Mouse (Mus musculus): ENCODE measurements at regions not wholly inside any gene's neighbourhood (a gene's known extent, or its start where the extent isn't known, plus 50 kb on each side); places are given as distances from the start of the nearest gene placed in this dataset. TPM values are rescaled to one million over a fixed set of nuclear protein-coding genes. Genes with fewer than 3 reads are reported as not detected.

DNA sequence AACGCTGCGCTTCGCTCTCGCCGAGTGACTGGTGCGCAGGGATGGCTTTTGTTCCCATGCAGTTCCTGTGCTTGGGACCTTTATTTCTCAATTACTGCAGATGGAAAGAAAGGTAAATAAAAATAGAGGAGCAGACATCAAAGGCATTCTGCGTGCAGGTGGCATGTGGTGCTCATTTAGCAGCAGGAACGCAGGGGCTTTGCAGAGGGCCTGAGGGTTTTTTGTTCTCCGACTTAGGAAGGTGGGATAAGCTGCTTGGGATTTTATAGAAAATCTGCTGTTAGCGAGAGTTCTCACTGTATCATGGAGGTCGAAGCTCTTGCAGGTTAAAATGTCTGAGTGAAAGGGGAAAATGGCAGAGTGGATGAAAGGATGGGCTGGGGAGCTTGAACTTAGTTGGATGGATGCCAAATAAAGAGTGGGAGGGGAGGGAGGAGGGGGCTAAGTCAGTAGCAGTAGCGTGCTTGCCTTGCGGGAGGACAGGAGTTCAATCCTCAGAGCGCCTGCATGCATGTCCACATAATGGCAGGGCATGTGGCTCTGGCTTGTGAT is 101.9 kb upstream of the Sdk1 start:
- ATAC-seq = peak; percentile 45; the same call in 1 of the 2 replicates
- H3K4me2 ChIP-seq (replicated peaks) = peak overlapping the region; percentile 40
- H3K36me3 ChIP-seq = no peaks in the 10 kb centered on the region
- H3K9me3 ChIP-seq = no peaks in the 10 kb centered on the region
- H3K27me3 ChIP-seq = no peaks in the 10 kb centered on the region
- H3K27ac ChIP-seq = peak overlapping the region; percentile 27; the same call in 1 of the 2 replicates
- H3K9ac ChIP-seq (replicated peaks) = no peak overlapping the region
- H3K4me3 ChIP-seq (replicated peaks) = no peak overlapping the region
- H3K4me1 ChIP-seq (replicated peaks) = peaks cover 17% of the 10 kb centered on the region
- WGBS = 17% methylated on average over 14 of the region's 14 CpGs

DNA sequence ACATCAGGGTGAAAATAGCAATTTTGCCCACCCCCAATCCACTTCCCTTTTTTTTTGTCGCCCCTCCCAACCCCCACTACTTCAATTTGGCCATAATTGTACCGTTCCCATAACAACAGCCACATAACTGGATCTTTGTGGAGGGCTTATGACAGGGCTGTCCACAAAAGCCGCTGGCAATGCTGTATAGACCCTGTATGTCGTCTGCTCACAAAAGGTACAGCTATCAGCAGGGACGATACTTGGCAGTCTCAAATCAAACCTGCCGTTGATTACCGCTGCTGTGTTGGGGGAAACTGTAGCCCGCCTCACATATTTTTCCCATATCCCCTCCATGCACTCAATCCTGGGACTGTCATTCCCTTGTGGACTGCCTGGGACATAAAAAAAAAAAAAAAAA is 80.9 kb upstream of the Sdk1 start:
- WGBS = 70% methylated on average over 8 of the region's 8 CpGs
- no peaks in the 10 kb centered on the region for H3K9me3 ChIP-seq
- no peaks in the 10 kb centered on the region for H3K4me1 ChIP-seq (replicated peaks)
- ATAC-seq = no peak
- H3K4me2 ChIP-seq (replicated peaks) = no peak overlapping the region
- H3K36me3 ChIP-seq = no peaks in the 10 kb centered on the region
- no peaks in the 10 kb centered on the region for H3K27me3 ChIP-seq
- H3K9ac ChIP-seq (replicated peaks) = no peak overlapping the region
- H3K4me3 ChIP-seq (replicated peaks) = no peak overlapping the region
- H3K27ac ChIP-seq = no peak overlapping the region

DNA sequence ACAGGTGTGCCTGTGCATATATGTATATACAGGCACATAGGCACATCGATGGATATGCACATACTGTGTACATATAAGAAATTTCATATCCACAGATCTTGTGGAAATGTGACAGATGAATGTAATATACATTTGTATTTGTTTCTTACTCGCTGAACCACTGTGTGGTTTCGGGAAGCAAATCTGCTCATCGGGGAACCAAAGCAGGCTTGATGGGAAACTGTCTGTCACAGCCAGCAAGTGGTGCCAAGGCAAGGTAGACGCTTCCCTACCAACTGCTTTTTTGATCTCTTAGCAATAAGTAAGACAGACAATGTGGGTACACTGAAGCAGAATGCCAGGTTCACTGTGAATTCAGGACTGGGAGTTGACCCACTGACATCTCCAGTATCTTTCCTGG is 80.3 kb upstream of the Sdk1 start:
- no peaks in the 10 kb centered on the region for H3K27me3 ChIP-seq

DNA sequence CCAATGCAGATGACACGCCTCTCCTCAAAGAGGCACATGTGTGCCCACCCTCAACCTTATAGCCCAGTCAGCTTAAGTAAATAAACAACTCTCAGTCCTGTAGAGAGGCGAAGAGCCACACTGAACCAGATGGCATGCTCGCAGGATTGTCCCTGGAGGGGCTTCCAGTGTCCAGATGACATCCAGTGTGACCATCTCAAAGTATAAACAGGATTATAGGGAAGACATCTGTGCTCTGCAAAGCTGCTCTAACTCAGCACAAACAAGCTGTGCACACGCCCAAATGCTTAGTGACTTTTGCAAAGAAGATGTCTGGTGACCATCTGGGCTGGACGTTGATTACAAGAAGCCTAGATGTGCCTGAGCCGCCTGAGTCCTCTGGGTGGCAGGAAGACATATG is 58.8 kb upstream of the Sdk1 start:
- ATAC-seq = peak; percentile 11; the same call in 1 of the 2 replicates
- 56% methylated on average over 6 of the region's 6 CpGs for WGBS

More for the DNA sequence above, 80.3 kb upstream of the Sdk1 start:
- ATAC-seq = no peak
- no peak overlapping the region for H3K4me3 ChIP-seq (replicated peaks)
- H3K9ac ChIP-seq (replicated peaks) = no peak overlapping the region
- no peak overlapping the region for H3K4me2 ChIP-seq (replicated peaks)
- no peaks in the 10 kb centered on the region for H3K36me3 ChIP-seq
- H3K4me1 ChIP-seq (replicated peaks) = no peaks in the 10 kb centered on the region
- no peak overlapping the region for H3K27ac ChIP-seq
- WGBS = 90% methylated on average over 5 of the region's 5 CpGs
- no peaks in the 10 kb centered on the region for H3K9me3 ChIP-seq

DNA sequence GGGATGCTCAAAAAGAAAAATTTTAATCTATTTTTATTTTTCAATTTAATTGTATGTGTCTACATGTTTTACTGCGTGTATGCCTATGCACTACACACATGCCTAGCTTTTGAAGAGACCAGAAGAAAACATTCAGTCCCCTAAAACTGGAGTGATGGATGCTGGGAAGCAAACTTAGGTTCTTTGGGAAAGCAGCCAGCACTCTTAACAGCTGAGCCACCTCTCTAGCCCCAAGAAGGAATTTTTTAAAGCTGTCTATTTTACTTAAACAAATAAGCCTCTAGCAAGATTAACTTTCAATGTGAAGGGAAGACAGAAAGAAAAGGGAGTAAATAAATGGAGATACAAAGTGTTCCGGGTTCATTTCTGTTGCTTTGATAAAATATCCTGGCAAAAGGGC is 52.3 kb upstream of the Sdk1 start:
- Histone ChIP-seq H3K9ac (replicated peaks) (no peak overlapping the region), H3K36me3 (no peaks in the 10 kb centered on the region), H3K4me3 (replicated peaks) (no peak overlapping the region), H3K27me3 (no peaks in the 10 kb centered on the region), H3K27ac (no peak overlapping the region), H3K4me1 (replicated peaks) (no peaks in the 10 kb centered on the region), H3K4me2 (replicated peaks) (no peak overlapping the region), H3K9me3 (no peaks in the 10 kb centered on the region)
- 85% methylated on average over 2 of the region's 2 CpGs for WGBS
- ATAC-seq = no peak

More for the DNA sequence above, 58.8 kb upstream of the Sdk1 start:
- Histone ChIP-seq H3K4me2 (replicated peaks) (no peak overlapping the region), H3K27ac (no peak overlapping the region), H3K4me1 (replicated peaks) (no peaks in the 10 kb centered on the region), H3K9me3 (no peaks in the 10 kb centered on the region), H3K36me3 (no peaks in the 10 kb centered on the region), H3K9ac (replicated peaks) (no peak overlapping the region), H3K4me3 (replicated peaks) (no peak overlapping the region), H3K27me3 (no peaks in the 10 kb centered on the region)

Small RNAs in the stretch of these regions (microRNA-seq; reads per million reads assigned to microRNA genes)
- not detected for gene Gm26113

Data from midbrain, embryonic 13.5 days (tissue).